17 mouse cellular contexts compared by ENCODE assay signal in the genomic region with DNA sequence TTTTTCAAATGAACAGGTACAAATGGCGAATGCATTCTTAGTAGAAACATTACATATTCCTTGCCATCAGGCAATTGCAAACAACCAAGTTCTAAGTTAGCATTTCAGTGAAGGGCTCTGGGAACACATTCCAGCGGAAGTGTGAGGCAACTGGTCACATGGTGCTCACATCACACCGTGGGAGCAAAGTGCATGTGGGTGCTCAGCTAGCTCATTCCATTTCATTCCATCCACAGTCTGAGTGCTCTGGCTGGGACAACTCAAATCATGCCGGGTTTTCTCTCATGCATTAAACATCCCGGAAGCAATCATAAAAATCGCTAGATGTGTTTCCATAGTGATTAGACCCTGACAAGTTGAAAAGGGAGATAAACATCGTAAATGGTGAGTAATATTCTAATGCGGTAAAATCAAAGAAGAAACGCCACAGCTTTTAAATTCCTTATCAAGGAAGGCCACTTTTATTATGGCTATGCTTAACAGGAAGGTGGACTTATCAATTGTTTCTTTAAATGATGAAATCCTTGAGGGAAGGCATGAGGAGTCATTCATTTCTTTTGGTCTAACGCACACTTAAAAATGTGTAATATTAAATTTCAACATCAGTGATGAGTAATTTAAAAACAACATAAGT.
"Had no signal": no experiment of that assay in that cellular context is flagged by ENCODE, and none has a peak within 500 bp of the region (broad histone marks: within the 10 kb centered on the region; RNA-seq: fewer than 3 reads in every experiment).

No protein-coding gene starts in this region.

- H3K27ac ChIP-seq: liver, embryonic 14.5 days; macrophage; midbrain, embryonic 13.5 days; midbrain, embryonic 15.5 days; neural tube, embryonic 12.5 days; stomach, embryonic 15.5 days; stomach, postnatal 0 days had no signal

- H3K4me1 ChIP-seq: megakaryocyte, embryonic 14.5 days; midbrain, embryonic 13.5 days; midbrain, embryonic 15.5 days; neural tube, embryonic 12.5 days; stomach, embryonic 15.5 days had no signal

- DNase-seq: lung, adult 18-20 months; lung, embryonic 14.5 days; lung, postnatal 14 days; lung, postnatal 36 days; right cerebral cortex, postnatal 14 days; thymus, adult 18-20 months; thymus, postnatal 14 days; thymus, postnatal 36 days had no signal

- H3K9me3 ChIP-seq: megakaryocyte, embryonic 14.5 days; midbrain, embryonic 13.5 days; midbrain, embryonic 15.5 days; neural tube, embryonic 12.5 days; stomach, embryonic 15.5 days had no signal

- H3K4me2 ChIP-seq: lung, embryonic 14.5 days; midbrain, embryonic 11.5 days; midbrain, embryonic 13.5 days; midbrain, embryonic 15.5 days; neural tube, embryonic 12.5 days; stomach, embryonic 15.5 days had no signal

- H3K36me3 ChIP-seq: midbrain, embryonic 13.5 days; midbrain, embryonic 15.5 days; neural tube, embryonic 12.5 days; stomach, embryonic 15.5 days had no signal

- H3K9ac ChIP-seq: liver, embryonic 14.5 days; lung, embryonic 14.5 days; midbrain, embryonic 13.5 days; midbrain, embryonic 15.5 days; neural tube, embryonic 12.5 days; stomach, embryonic 15.5 days had no signal

- ATAC-seq: midbrain, embryonic 13.5 days; midbrain, embryonic 15.5 days had no signal

- H3K27me3 ChIP-seq: megakaryocyte, embryonic 14.5 days; midbrain, embryonic 13.5 days; midbrain, embryonic 15.5 days; neural tube, embryonic 12.5 days; stomach, embryonic 15.5 days had no signal

- H3K4me3 ChIP-seq: megakaryocyte, embryonic 14.5 days; midbrain, embryonic 13.5 days; midbrain, embryonic 15.5 days; neural tube, embryonic 12.5 days; stomach, embryonic 15.5 days had no signal
